Mouse (Mus musculus) ES-Bruce4 (cell line): ENCODE data around the gene Rnf224.

Source experiments
- CTCF ChIP-seq: IDR thresholded peaks from one replicate; pipeline ENCODE4 v1.8.1; 2011; ENCODE audit warnings: low read depth, low read length
- EP300 ChIP-seq: IDR thresholded peaks from 2 replicates; pipeline ENCODE4 v1.6.1; 2011; ENCODE audit warnings: low read depth, low read length; ENCODE audit not compliant: insufficient read depth
- POLR2A ChIP-seq: IDR thresholded peaks from one replicate; pipeline ENCODE4 v1.8.1; 2011; ENCODE audit warnings: low read length; ENCODE audit not compliant: insufficient read depth

DNA sequence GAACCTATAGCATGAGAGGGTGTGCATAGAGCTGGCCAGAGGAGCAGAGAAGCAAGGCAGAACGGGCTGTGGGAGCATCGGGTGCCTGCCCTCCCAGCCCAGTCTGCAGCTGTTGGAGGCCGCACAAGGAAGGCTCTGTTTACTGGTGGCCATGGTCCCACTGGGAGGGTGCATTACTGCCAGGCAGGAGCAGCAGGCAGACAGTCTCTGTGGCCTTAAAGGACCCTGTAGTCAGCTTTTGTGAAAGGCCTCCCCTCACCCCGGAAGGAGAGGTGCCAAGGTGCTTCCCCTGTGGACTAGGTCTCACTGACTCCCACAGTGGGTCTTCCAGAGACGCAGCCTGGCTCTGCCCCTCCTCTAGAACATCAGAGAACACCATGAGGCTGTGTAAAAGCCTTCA lies 9.7 kb downstream of the Rnf224 start:
- TF ChIP-seq CTCF (no peak), EP300 (no peak), POLR2A (no peak)
